Mouse (Mus musculus) urinary bladder, adult 18-20 months (tissue): Measurements from ENCODE around the gene Snx10.
"Not testable (repeated sequence)": the region's sequence is repeated elsewhere in the genome, so short reads cannot be mapped to it uniquely, and the experiment has no call there.

Experiments used
- DNase-seq, 2 experiments: peaks; one replicate each; pipeline ENCODE4 v3.0.0; 2022; ENCODE audit warnings: low spot score in 2 of 2, mixed read lengths in 2 of 2

Gene Snx10

DNA sequence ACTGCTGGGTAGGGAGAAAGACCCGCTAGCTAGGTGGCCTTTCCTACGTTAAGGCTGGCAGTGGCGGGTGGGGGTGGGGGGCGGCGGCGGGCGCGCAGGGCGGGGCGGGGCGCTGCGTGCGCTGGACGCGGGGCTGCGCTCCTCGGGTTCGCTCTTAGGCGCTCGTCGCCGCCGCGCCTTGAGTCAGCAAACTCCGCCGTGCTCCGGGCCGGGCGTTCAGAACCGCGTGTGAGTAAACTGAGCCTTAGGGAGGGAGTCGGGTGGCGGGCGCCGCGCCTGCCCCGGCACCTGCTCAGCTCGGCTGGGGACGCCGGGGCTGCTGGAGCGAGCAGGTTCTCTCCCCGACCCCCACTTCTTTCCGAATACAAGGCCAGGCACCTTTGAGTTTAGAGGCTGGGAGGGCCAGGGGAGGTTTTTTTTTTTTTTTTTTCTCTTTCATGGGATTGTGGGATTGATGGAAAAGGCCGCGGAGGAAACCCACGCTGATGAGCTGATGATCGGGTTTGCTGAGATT, at the start of gene Snx10:
Gene Snx10, plus strand, starts transcription at position 95 of the 514 bp plus-strand sequence.
- DNase-seq, result peak; percentile 50 to 51

DNA sequence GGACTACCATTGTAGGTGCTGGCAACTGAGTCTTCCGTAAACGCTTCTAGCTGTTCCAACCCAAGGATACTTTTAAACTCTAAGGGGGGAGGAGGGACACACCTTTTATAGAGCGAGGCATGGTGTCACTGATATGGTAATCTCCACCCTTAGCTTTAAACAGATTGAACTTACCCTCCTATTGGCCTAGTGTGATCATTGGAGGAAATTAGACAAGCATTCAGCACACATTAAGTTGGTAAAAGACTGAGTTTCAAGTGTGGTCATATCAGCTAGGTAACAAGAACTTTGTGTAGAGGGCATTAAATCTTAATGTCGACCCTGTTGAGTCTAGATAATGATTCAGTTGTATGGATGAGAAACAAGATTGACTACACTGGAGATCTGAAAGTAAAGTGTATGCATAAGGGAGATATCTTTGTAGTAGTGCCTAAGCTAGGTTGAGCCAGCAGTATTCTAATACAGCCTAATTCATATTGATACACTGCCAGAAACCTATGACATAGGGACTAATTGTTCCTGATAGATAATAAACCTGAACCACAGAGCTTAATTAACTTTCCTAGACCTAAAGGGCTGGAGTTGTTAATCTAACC, 44.5 kb upstream of the Snx10 start:
- no peak for DNase-seq

- no peak for DNase-seq
Observed at GRCm38 (mm10) chr6:51481548-51481947, 42.2 kb upstream of the Snx10 start.

GRCm38 (mm10) chr6:51483861-51484260, 39.8 kb upstream of the Snx10 start:
- DNase-seq, result no peak

DNA sequence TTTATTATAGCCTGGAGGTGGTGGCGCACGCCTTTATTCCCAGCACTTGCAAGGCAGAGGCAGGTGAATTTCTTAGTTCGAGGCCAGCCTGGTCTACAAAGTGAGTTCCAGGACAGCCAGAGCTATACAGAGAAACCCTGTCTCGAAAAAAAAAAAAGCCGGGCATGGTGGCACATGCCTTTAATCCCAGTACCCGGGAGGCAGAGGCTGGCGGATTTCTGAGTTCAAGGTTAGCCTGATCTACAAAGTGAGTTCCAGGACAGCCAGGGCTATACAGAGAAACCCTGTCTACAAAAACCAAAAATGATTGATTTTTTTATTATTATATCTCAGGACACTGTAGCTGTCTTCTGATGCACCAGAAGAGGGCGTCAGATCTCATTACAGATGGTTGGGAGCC, 39.1 kb upstream of the Snx10 start:
- not testable (repeated sequence) for DNase-seq

GRCm38 (mm10) chr6:51485646-51486045, 38.1 kb upstream of the Snx10 start:
- no peak for DNase-seq

DNA sequence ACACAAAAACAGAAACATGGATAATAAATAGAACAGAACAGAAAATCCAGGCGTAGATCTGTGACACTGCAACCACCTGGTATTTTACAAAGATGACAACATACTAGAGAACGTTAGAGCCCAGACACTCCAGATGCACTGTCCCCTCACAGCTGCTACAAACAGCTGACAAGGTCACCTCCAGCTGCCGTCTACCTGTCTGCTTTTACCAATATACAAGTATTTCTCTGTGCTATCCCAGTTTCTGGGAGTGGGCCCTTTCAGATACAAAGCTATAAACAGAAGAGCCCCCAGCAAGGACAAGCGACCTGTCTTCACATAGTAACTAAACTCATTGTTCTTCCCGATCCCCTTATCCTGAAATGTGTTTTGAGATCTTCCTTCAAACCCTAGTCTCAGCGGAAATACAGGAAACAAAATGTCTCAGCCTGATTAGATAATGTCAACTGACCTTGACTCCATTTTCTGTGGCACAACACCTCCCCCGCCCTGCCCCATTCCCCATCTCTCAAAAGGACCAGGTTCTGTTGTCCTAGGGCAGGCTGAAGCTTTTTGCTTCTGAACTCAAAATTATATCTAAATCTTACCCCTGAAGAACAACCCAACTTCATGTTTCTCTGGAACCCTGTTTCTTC, 37.5 kb upstream of the Snx10 start:
- no peak for DNase-seq

DNA sequence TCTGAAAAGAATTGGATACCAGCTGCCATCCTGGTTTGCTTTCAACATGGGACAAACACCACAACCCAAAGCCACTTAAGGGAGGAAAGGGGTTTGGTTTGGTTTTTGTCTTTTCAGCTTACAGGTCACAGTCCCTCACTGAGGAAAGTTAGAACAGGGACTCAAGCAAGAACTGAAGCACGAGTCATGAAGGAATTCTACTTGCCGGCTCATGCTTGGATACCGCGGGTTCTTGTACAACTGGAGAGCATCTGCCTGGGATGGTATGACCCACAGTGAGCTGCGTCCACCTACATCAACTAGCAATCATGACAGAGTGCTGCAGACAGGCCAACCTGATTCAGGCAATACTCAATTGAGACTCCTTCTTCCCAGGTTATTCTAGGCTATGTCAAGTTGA, 37.0 kb upstream of the Snx10 start:
- no peak for DNase-seq

GRCm38 (mm10) chr6:51489787-51490186, 33.9 kb upstream of the Snx10 start:
- peak in 1 of 2 experiments; percentile 25 for DNase-seq

GRCm38 (mm10) chr6:51497321-51498111, 26.2 kb upstream of the Snx10 start:
- no peak for DNase-seq

- DNase-seq, result no peak
Observed at GRCm38 (mm10) chr6:51505671-51506070, 18.0 kb upstream of the Snx10 start.

- DNase-seq, result no peak
Observed at GRCm38 (mm10) chr6:51507556-51507955, 16.1 kb upstream of the Snx10 start.

GRCm38 (mm10) chr6:51508750-51509648, 14.7 kb upstream of the Snx10 start:
- peak; percentile 27 to 38 for DNase-seq

- peak in 1 of 2 experiments; percentile 8 for DNase-seq
Observed at GRCm38 (mm10) chr6:51510094-51510493, 13.6 kb upstream of the Snx10 start.

GRCm38 (mm10) chr6:51510946-51511345, 12.8 kb upstream of the Snx10 start:
- DNase-seq, result no peak

GRCm38 (mm10) chr6:51513745-51514144, 10.0 kb upstream of the Snx10 start:
- DNase-seq, result no peak

- DNase-seq, result no peak
Observed at GRCm38 (mm10) chr6:51514860-51515259, 8.8 kb upstream of the Snx10 start.

DNA sequence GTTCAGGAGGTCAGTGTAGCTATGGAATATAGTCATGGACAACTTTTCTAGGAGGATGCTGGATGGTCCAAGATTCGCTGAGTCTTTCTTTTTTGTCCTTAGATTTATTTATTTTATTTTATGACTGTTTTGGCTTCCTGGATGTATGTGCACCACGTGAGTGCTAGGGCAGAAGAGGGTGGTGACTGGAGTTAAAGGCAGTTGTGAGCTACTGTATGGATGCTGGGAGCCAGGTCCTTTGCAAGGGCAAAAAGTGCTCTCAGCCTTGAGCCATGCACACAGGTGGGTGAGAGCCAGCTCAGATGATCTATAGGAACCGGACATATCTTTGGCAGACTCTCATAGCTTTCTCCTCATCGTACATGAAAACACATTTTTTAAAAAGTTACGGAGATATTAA, 391 bp upstream of the Snx10 start:
- DNase-seq, result no peak

- DNase-seq, result peak in 1 of 2 experiments; percentile 12
Observed at GRCm38 (mm10) chr6:51524321-51524931, 725 bp downstream of the Snx10 start.

- no peak for DNase-seq
Observed at GRCm38 (mm10) chr6:51525001-51525400, 1.3 kb downstream of the Snx10 start.

DNA sequence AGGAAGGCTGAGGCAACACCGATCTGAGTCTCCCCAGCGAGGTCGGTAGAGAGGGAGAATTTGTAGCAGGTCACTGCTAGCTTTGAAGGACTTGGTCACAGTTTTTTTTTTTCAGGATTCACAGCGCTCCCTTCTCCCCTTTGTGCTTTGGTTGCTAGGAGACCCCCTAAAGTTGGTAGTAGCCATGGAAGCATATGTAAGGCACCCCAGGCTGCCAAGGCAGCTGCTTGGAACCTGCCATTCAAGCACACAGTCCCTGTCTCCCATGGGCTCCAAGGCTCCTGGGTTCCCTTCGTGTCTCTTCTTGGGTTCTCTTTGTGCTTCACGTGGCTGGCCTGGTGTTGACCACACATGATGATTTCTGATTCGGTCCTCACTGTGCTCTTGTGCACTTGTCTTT, 5.8 kb downstream of the Snx10 start:
- DNase-seq, result no peak
